Mouse (Mus musculus): ENCODE data around the gene Cela3a.
A peak's percentile ranks its signal among the peaks of the same experiment; 100 is the strongest.
"Not testable (repeated sequence)": the region's sequence is repeated elsewhere in the genome, so short reads cannot be mapped to it uniquely, and the experiment has no call there.

The Cela3a gene

GRCm38 (mm10) chr4:137414936-137415335 is 5.3 kb upstream of the Cela3a start:
- no peak for DNase-seq (ENCODE audit: low read depth, low spot score)

GRCm38 (mm10) chr4:137412185-137412709 is 2.7 kb upstream of the Cela3a start:
- not testable (repeated sequence) for DNase-seq (ENCODE audit: low read depth, low spot score)

DNA sequence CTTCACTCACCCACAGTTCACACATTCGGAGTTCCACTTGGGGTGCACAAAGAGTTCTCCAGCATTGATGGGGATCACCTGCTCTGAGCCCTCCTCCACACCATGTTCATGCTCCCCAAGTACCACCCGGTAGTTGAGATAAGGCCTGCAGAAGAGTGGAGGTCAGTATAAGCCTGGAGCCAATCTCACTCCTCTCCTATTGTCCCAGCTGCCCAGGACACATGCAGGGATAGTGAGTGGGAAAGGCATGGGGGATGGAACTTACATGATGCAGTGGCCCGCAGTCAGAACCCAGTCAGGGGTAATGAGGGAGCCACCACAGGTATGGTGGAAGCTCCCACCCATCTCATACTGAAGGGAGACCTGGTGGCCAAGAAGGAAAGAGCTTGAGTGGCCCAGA is 4.0 kb downstream of the Cela3a start:
- no peak for DNase-seq (ENCODE audit: low read depth, low spot score)

DNA sequence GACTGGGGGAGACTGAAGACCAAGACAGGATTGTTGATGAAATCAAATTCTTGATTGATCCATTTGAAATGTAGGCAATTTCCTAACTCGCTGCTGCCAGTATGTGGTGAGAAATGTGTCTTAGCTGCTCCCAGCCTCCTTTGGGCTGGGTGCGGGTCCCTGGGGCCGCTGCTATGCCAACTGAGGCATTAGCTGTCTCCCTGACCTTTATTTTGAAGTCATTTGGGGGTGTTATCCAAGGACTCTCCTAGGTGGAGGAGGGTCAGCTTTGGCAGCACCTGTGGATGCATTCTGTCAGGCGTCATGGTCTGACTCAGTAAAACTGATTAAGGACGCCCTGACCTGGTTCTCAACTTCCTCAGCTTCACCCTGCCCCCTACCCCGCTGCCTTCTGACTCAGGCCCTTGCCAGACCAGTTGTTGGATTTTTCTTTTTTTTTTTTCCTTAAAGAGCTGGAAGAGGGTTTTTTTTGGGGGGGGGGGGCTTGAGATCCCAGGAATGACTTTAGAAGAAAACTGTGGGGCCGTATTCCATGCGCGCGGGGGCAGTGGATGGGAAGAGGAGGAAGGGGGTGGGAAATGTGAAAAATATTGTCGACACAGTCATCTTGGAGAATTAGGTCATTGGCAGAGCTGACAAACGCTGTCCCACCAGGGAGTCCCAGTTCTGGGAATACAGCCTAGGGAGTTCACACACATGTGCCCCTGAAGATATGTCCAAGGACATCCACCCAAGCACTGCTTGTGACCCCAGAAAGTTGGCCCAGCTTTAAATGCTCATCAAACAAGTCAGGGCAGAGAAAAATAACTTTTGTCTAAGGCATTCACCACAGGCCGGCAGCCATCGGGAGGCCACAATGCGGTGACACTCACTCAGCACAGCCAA is 12.7 kb downstream of the Cela3a start:
- no peak for DNase-seq (ENCODE audit: low read depth, low spot score)

DNA sequence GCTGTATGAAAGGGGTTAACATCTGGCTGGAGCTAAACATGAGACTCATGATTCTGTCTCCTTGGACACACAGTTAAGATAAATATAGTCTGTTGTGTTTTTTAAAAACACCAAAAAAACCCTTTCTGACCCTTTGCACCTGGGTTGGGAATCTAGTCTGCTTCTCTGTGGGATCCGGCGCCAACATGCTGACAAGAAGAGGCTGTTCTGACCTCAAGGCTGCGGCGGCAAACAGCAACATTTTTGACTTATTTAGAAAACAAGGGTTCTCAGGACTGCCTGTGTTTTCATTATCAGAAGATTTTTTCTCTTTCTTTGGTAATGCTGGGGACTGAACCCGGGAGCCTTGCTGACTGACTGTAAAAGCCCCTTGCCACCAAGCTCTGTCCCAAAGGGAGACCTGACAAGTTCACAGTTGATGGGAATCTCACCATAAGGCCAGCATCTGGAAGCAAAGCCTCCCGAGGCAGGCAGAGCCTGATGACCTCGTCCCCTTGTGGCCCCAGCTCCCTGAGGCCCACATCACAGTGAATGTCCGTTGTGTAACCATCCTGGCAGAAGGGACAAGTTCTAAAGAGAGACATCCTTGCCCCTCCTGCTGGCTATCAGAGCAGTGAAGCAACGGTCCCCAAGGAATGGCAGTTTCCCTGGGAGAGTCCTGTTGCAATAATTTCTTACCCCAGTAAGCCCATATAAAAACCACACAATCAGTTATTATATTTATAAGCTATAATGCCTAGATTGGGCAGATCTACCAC is 16.0 kb downstream of the Cela3a start:
- no peak for DNase-seq (ENCODE audit: low read depth, low spot score)

DNA sequence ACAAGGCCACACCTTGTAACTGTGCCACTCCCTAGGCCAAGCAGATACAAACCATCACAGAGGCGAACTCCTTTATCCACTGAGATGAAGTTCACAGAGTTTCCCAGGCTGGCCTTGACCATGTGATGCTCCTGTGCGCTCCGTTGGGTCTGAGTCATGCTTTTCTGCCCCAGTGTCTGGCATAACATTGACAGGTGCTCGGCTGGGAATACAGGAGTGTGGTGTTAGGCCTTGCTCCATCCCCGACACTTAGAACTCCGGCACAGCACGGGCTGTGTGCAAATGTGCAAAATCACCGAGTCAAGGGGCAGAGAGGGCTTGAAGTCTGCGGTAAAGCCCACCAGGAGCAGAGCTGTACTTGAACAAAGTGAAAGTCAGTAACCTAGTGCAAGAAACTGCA is 16.7 kb downstream of the Cela3a start:
- no peak for DNase-seq (ENCODE audit: low read depth, low spot score)

DNA sequence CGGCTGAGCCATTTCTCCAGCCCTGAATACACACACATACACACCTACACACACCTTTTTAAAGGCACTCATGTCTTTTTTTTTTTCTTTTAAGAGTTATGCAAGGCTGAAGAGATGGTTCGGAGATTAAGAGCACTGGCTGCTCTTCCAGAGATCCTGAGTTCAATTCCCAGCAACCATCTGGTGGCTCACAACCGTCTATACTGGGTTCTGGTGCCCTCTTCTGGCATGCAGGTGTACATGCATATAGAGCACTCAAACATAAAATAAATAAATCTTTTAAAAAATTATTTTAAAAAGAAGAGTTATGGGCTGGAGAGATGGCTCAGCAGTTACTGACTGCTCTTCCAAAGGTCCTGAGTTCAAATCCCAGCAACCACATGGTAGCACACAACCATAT is 18.3 kb downstream of the Cela3a start:
- no peak for DNase-seq (ENCODE audit: low read depth, low spot score)

- no peak for DNase-seq (ENCODE audit: low read depth, low spot score)
These were observed 19.4 kb downstream of the Cela3a start for GRCm38 (mm10) chr4:137390196-137390595.

GRCm38 (mm10) chr4:137388983-137389382 is 20.6 kb downstream of the Cela3a start:
- DNase-seq (ENCODE audit: low read depth, low spot score): no peak

- DNase-seq (ENCODE audit: low read depth, low spot score): peak; percentile 88
These were observed 21.4 kb downstream of the Cela3a start for GRCm38 (mm10) chr4:137388059-137388794.

GRCm38 (mm10) chr4:137387482-137388058 is 22.0 kb downstream of the Cela3a start:
- no peak for DNase-seq (ENCODE audit: low read depth, low spot score)

DNA sequence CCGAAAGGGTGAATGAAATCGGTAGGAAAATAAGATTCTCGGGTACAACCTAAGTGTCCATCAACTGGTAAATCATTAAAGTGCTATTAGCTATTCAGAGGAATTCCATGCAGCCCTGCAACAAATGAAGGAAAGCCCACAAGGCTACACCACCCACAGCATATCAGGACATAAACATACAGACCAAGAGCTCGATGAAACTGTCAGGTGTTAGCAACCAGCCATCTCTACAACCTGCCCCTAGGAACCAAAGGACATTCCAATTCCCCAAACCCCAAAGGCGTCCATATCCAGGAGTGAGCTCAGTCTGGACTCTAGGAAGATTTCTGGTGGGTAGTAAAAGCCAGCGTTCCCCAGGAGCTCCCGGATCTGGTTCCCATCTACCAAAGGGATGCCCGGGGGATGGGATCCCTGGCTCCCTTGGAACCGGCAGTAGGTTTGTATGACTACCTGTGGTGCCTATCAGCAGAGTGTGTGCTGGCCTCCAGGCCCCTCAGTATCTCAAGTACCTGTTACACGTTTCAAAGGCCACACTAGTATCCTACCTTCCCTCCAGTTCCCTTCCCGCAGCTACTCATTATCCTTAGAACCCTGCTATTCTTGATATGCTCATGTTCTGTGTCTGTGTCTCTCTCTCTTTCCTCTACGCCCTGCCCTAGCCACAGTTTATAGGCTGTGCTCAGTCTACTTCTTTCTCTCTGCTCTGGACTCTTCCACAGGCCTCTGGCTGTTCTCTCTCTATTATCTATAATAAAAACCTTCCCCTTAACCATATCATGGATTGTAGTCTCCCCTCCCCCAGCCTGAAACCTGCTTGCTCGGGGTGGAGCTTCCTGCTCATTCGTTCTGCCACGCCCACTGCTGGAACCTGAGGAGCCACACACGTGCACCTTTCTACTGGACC is 28.6 kb downstream of the Cela3a start:
- no peak for DNase-seq (ENCODE audit: low read depth, low spot score)

- DNase-seq (ENCODE audit: low read depth, low spot score): no peak
These were observed 29.8 kb downstream of the Cela3a start for GRCm38 (mm10) chr4:137379713-137380255.

DNA sequence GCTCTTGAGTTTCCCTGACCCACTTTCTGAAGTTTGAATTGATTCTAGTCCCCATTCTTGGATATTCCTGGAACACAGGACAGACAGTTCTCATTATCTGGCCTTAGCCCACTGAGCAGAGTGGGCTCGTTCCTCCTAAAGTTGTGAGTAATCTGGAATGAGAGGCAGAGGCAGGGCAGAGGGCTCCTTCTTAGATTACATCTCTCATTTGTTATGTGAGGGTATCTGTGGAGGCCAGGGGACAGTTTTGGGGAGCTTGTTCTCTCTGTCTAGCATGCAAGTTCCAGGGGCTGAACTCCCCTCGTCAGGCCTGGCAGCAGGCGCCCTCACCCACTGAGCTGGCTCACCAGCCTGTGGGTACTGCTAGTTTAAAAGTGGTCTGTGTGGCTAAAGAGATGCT is 30.5 kb downstream of the Cela3a start:
- no peak for DNase-seq (ENCODE audit: low read depth, low spot score)

GRCm38 (mm10) chr4:137377526-137378304 is 31.9 kb downstream of the Cela3a start:
- DNase-seq (ENCODE audit: low read depth, low spot score): no peak

DNA sequence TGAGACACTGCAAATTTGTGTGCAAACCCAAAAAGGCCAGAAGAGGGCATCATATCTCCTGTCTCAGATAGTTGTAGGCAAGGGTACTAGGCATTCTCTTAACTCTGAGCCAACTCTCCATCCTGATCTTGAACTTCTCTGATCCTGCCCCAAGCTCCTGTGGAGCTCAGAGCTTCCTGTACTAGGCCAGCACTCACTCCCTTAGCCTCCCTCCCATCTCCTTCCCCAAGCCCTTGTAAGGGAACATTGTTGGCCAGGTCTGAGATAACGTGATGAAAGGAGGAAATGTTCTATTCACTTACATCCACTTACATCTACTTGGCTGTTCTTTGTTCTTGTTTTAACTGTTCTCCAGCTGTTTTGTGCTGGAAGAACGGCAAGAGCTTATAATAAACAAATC is 32.8 kb downstream of the Cela3a start:
- DNase-seq (ENCODE audit: low read depth, low spot score): no peak

- peak; percentile 65 for DNase-seq (ENCODE audit: low read depth, low spot score)
These were observed 34.0 kb downstream of the Cela3a start for GRCm38 (mm10) chr4:137375314-137376278.

GRCm38 (mm10) chr4:137373711-137374110 is 35.9 kb downstream of the Cela3a start:
- DNase-seq (ENCODE audit: low read depth, low spot score): no peak

Data from forelimb bud, embryonic 11.5 days (tissue).